Mouse (Mus musculus): ENCODE results near the gene Itpkc.

Gene Itpkc

GRCm38 (mm10) chr7:27163450-27163805, 65.0 kb downstream of the Itpkc start:
- DNase-seq: peak; percentile 36 to 48

- peak in 1 of 2 experiments; percentile 9 for DNase-seq
Observed at GRCm38 (mm10) chr7:27162780-27163449, 65.5 kb downstream of the Itpkc start.

DNA sequence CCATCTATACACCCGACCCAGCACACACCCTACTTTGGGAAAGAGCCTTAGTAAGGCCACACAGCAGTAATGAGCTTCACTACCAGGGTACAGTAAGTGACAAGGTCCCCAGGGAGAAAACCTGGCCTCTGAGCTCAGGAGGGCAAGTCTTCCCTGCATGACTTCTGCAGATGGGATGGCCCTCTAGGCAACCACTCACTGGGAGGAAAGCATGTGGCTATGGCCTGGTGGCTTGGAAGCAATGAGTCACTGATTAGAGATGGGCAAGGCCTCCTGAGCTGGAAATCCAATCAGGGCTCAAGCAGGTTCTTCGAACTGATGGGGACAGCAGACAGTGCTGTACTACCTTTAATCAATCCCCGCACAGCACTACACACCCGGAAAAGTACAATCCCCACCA, 66.7 kb downstream of the Itpkc start:
- peak in 1 of 2 experiments; percentile 12 for DNase-seq

DNA sequence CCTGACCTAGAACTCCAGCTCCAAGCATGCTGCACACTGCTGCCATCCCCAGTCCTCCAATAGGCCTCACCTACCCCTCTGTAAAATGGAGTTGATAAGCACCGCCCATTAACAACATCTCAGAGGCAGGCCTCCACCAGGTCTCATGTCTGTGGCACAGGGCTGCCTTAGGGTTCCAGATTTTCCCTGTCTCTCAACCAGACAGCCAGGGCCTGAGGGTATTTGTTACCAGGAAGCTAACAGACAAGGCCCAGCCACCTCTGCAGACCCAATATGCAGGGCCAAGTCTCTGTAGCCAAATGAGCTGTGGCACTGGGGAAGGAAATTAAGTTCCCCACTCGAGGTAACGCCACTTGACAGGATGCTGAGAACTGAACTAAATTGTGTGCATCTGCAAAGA, 67.5 kb downstream of the Itpkc start:
- DNase-seq: no peak

DNA sequence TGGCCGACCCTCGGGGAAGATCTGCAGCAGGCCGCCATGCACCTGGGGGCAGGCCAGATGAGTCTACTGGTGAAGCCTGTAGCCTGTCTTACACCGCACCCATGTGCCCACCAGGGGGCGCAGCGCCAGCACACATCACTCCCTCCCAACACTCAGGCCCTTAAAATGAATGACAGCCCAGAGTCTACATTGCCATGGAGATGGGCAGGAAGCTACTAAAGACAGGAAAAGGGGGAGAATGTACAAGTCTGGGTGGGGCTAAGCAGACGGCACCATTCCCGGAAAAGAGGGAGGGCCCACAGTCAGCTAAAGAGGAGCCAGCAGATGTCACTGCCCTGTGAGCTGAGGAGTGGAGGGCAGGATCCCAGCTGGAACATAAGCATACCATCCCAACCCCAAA, 68.6 kb downstream of the Itpkc start:
- peak; percentile 89 to 94 for DNase-seq

DNA sequence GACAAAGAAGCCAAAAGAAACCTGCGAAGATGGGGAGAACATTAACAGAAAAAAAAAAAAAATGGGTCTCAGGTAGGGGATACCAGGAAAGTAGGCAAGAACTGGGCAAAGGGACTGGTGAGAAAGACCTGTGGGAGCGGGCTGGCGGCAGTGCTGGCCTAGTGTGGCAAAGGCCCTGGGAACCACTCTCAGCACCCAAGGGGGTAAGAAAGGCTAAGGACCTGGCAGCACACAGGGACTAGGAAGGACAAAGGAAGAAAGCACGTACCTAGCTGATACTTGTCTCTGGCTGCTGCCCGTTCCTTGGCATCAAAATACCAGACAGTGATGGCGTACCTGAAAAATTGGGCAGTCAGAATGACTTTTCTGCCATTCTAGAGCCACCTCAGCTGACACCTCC, 69.2 kb downstream of the Itpkc start:
- DNase-seq: no peak

GRCm38 (mm10) chr7:27158171-27158570, 70.3 kb downstream of the Itpkc start:
- DNase-seq: no peak
